Mouse (Mus musculus) T-helper 17 cell (primary cell): ENCODE results near the gene Tpo.

Experiments
- in situ Hi-C, 2 experiments: fragments of 300-600 bp; cut with MboI, MseI; formaldehyde crosslinking; loops; 1 replicate in 1 of 2; 2 replicates in 1 of 2; pipeline ENCODE4 v1.15.1; 2025; ENCODE audit warnings: high pct_unique_total_duplicates in 2 of 2

Gene Tpo

GRCm38 (mm10) chr12:30024264-30024825 is 108.1 kb downstream of the Tpo start:
- in situ Hi-C loops, result no loop called here

DNA sequence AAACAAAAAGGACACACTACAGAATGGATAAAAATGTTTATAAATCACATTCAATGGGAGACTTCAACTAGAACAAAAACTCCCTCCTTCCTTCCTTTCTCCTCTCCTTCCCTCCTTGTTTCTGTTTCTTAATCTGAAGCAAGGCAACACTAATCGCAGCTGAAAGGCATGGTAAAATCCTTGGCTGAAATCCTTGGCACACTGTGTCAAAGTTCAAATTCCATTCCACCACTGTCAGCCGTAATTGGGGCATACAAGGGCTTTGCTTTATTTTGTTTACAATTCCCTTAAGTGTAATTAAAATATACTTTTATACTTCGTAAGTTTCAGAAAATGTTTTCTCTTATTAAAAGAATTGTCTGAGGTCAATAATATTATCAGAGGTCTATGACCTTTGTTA is 108.9 kb downstream of the Tpo start:
- in situ Hi-C loops, result no loop called here

DNA sequence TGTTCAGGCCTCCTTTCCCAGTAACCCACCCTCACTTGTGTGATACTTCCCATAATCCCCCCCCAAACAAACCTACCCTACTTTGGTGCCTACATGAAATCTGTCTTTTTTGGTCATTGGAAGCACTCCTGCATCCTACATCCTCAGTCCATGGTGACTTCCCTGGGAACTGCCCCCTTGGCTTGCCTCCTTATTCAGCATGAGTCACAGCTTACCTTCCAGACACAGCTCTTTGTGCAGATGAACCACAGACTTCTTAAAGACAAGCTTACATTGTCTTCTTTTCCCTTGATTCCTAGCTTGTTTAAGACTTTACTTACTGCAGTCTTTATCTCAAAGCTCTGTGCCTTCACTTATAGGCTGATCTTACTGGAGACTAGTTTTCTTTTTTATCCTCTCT is 112.0 kb downstream of the Tpo start:
- in situ Hi-C loops, result no loop called here

DNA sequence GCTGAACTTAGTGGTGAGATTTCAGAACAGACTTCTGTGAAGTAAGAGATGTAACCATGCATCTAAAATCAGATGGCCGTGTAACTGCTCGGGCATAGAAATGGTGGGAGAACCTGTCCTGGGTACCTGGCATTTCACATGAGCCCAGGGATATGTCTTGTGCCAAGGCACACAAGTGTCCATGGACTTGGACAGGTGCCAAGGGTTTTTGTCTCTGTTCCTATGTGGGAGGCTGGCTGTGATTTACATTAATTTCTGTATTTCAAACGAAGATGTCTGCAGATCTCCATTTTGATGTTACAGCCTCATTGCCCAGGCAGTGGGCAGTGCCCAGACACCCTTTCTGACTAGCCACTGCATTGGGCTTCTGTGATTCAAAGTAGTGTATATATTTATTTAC is 115.3 kb downstream of the Tpo start:
- in situ Hi-C loops, result no loop called here

GRCm38 (mm10) chr12:30015501-30015900 is 116.9 kb downstream of the Tpo start:
- in situ Hi-C loops, result no loop called here

GRCm38 (mm10) chr12:30008741-30009140 is 123.7 kb downstream of the Tpo start:
- in situ Hi-C loops, result no loop called here

DNA sequence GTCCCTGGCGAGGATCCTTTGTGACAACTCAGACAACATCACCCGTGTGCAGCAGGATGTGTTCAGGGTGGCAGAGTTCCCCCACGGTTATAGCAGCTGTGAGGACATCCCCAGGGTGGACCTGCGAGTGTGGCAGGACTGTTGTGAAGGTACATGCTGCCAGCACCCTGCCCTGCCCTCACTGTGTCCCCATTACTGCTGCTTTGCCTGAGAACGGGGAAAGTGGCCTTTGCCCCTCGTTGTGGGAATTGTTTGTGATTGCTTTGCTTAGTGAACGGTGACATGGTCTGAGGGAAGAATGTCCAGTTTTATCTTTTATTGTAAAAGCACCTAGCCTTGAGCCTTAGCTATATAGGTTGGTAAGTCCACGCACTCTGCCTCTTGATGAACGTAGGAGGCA is 125.8 kb downstream of the Tpo start:
- in situ Hi-C loops, result no loop called here
